Mouse (Mus musculus): ENCODE data around the gene Plaa.

Plaa gene

GRCm38 (mm10) chr4:94556265-94557054 is 46.6 kb downstream of the Plaa start, which contains the start of the genes Gm10306 and Caap1:
TSS of gene Gm10306 (plus strand) at chr4:94556546.
TSS of gene Caap1 (minus strand) at chr4:94556796.
- intact Hi-C loops (cut with DNase I), result no loop called here

GRCm38 (mm10) chr4:94554955-94555494 is 48.0 kb downstream of the Plaa start:
- intact Hi-C loops (cut with DNase I), result no loop called here

DNA sequence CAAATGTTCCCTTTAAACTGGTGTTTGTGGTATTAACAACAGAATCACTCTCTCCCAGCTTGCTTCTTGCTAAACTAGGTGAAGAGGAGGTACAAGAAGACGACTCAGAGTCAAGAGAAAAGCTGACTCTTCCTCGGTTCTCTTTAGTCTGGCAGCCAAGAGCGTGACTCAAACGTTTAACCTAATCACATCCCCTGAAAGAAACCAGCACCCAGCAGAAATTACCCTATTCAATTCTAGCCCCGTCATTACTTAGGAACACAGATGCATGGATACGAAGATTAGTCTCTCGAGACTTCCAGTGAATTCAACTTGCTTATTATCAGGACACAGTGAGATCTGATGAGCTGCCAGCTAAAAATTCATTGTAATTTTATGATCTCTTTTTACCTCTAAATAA is 58.7 kb downstream of the Plaa start:
- intact Hi-C loops (cut with DNase I), result no loop called here

- intact Hi-C loops (cut with DNase I), result no loop called here
Observed at GRCm38 (mm10) chr4:94543041-94543440, 60.0 kb downstream of the Plaa start.

DNA sequence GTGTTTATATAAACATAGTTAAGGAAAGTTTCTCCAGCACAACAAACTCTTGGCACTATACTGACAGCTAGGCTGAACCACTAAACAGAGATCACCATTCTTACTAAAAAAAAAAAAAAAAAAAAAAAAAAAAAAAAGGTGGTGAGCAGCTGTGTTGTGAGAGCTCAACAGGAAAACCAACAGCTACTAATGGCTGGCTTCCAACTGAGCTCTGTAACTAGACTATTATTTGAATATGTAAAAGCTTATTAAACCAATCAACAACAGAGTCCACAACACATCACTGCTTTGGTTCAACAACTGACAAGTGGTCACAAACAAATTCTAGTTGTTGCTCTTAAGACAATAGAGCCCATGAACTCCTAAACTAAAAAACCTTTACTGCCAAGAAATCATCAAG is 69.8 kb downstream of the Plaa start:
- intact Hi-C loops (cut with DNase I), result no loop called here

- intact Hi-C loops (cut with DNase I), result no loop called here
Observed at GRCm38 (mm10) chr4:94529448-94529847, 73.6 kb downstream of the Plaa start.

DNA sequence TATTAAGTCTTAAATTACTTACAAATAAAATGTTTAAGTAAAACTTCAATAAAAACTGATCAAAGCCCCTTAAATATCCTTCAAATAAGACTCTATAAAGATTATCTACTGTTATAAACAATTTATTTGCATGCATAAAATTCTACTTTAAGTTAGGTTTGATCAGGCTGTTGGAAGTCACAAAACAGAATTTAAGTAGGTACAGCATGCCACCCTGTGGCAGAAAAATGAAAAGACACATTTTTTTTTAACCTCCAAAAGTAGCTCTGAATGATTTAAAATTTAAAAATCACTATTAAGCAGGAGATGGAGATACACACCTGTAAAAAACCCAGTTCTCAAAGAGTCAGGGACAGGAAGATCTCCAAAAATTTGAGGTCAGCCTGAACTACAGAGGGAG is 79.7 kb downstream of the Plaa start:
- intact Hi-C loops (cut with DNase I), result no loop called here

GRCm38 (mm10) chr4:94517631-94518030 is 85.4 kb downstream of the Plaa start:
- intact Hi-C loops (cut with DNase I), result loop anchor here (5.0 kb wide), 1 partner anchor 255 kb away; no protein-coding TSS in a partner anchor

Data from adrenal gland (tissue).